Mouse (Mus musculus): ENCODE measurements around the gene Zfp180.

- TF ChIP-seq CTCF (IDR thresholded peaks at IDR 0.05; ENCODE audit: low read depth) (no peak), EP300 (optimal IDR thresholded peaks at IDR 0.05) (no peak)
Observed at GRCm38 (mm10) chr7:24086871-24087270, 5.1 kb downstream of the Zfp180 start.

Data from stomach, postnatal 0 days (tissue).